Mouse (Mus musculus): ENCODE data around the gene Gpx8. TPM values are rescaled to one million over a fixed set of nuclear protein-coding genes. Genes with fewer than 3 reads are reported as not detected.

The Gpx8 gene
- total RNA-seq (2023): not detected

DNA sequence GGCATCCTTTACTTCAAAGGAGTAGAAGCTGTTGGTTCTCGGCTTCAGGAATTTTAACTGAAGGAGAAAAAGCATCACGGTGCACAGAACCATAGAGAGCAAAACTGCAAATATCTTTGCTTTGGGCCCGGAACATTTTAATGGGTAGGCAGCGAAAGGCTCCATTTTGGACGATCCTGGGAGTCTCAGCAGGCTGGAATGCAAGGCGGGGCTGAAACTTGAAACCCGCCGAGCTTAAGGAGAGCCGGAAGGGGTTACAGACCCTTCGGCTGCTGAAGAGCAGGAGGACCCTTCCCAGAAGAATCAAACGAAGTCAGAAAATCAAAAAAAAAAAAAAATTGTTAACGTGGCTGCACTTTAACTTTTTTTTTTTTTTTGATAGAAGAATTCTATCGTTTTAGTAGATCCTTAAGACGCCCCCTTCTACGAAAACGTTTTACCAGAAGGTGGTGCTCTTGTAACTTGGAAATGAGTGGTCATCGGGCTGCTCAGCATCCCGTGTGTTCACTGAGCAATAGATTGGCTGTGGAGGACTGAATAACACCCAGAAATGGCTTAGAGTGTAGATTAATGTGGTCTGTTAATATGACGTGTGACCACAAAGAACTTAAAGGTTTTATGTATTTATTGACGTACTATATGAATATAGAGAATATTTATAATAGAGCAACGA lies at the start of gene Gpx8:
Gene Gpx8, minus strand, starts transcription at position 200 of the 673 bp plus-strand sequence.

DNA sequence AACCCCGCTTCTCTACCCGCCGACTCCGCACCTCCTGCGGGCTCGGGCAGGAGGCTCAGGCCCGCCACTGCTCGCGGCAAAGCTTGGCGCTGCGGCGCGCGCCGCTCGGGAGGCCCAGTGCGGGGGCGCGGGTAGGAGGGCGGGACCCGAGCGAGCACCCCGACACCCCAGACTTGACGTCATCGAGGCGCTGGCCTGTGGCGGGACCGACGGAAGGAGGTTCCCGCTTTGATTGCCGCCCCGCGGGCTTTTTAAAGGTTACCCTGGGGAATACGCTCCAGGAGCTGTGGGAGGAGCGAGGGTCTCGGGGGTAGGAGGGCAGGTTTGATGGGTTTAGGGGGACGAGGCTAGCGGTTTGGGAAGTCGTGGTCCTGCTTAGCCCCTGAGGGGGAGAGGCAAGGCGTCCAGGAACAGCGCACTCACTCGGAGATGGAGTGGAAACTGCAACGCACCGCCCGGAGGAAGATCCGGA lies 11.2 kb downstream of the Gpx8 start, which contains the start of gene Cdc20b:
Gene Cdc20b, plus strand, starts transcription at position 162 of the 472 bp plus-strand sequence.

DNA sequence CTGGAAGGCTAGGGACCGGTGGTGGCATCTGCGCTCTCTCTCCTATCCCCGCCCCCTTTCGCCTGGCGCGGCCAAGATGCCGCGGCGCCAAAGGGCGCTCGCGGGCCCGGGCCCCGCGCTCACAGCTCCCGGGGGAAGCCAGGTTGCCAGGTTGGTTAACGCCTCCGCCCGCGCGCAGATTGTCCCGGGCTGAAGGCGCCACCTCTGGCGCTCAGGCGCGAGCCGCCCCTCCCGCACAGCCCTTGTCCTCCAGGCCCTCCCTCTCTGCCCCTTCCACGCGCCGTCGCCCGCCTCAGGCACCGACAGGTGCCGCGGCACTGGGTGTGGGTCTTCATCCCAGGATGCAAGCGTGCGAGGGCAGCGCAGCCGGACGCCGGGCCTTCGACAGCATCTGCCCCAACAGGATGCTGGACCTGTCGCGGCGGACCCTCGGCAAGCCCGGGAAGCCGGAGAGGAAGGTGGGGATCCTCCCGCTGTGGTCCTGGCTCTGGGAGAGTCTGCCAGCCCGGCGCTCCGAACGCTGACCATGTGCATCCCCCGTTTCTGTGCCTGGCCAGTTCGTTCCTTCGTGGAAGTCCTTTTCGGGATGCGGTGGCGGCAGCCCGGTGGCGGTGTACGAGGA lies 52.6 kb downstream of the Gpx8 start, which contains the start of gene Mcidas:
Gene Mcidas, plus strand, starts transcription at position 315 of the 622 bp plus-strand sequence.

Other genes with a start within 250 kb of the Gpx8 start
- gene Plpp1, start 245.6 kb downstream of the Gpx8 start, total RNA-seq (2023): 1.2 TPM
- gene Mtrex, start 119.0 kb downstream of the Gpx8 start, total RNA-seq (2023): 60.4 TPM
- 17.6 TPM for gene Dhx29, start 119.0 kb downstream of the Gpx8 start, total RNA-seq (2023)
- gene Ccno, start 58.6 kb downstream of the Gpx8 start, total RNA-seq (2023): 2.0 TPM
- not detected for gene Mcidas, start 52.6 kb downstream of the Gpx8 start, total RNA-seq (2023)
- gene Cdc20b, start 11.3 kb downstream of the Gpx8 start, total RNA-seq (2023): not detected
- 59.1 TPM for gene Gzma, start 54.6 kb upstream of the Gpx8 start, total RNA-seq (2023)
- 0.27 TPM for gene Esm1, start 163.2 kb upstream of the Gpx8 start, total RNA-seq (2023)
- gene Gzmk, start 179.5 kb upstream of the Gpx8 start, total RNA-seq (2023): 0.68 TPM
- not detected for gene BC067074, start 246.7 kb upstream of the Gpx8 start, total RNA-seq (2023)